ENCODE assay signal across 25 mouse cellular contexts in genomic region chr16:73796528-73797171, GRCm38 (mm10).
DNase-seq lines count a peak whose midpoint lies in the region; ATAC-seq and TF ChIP-seq lines count a peak whose summit lies in the region.
"Had no signal": no experiment of that assay in that cellular context is flagged by ENCODE, and none has a peak within 500 bp of the region (broad histone marks: within the 10 kb centered on the region; RNA-seq: fewer than 3 reads in every experiment).

No protein-coding gene starts in this region.

- no peak overlapping the region for H3K4me3 ChIP-seq in lung, embryonic 15.5 days
- H3K4me3 ChIP-seq in lung, postnatal 0 days (ENCODE audit: low read depth, low read length): no peak overlapping the region
- H3K4me3 ChIP-seq: embryonic facial prominence, embryonic 10.5 days; embryonic facial prominence, embryonic 12.5 days; forebrain, embryonic 10.5 days; forebrain, embryonic 12.5 days had no signal

- no peaks in the 10 kb centered on the region for H3K9me3 ChIP-seq in lung, embryonic 15.5 days
- H3K9me3 ChIP-seq in lung, postnatal 0 days (ENCODE audit: low read length): no peaks in the 10 kb centered on the region
- H3K9me3 ChIP-seq: embryonic facial prominence, embryonic 10.5 days; embryonic facial prominence, embryonic 12.5 days; forebrain, embryonic 10.5 days; forebrain, embryonic 12.5 days; G1E had no signal

- 45% methylated on average over 6 of the region's 6 CpGs for WGBS in lung, embryonic 15.5 days
- WGBS in lung, postnatal 0 days: 56% methylated on average over 6 of the region's 6 CpGs

- H3K27me3 ChIP-seq in lung, embryonic 15.5 days: no peaks in the 10 kb centered on the region
- H3K27me3 ChIP-seq in lung, postnatal 0 days (replicated peaks; ENCODE audit: insufficient read depth, low read length): no peaks in the 10 kb centered on the region
- H3K27me3 ChIP-seq: CH12.LX; embryonic facial prominence, embryonic 12.5 days; forebrain, embryonic 12.5 days; Patski had no signal

- no peak overlapping the region for H3K9ac ChIP-seq in lung, embryonic 15.5 days
- no peak overlapping the region for H3K9ac ChIP-seq in lung, postnatal 0 days (replicated peaks; ENCODE audit: low read depth)
- H3K9ac ChIP-seq: embryonic facial prominence, embryonic 12.5 days; forebrain, embryonic 12.5 days had no signal

- H3K36me3 ChIP-seq in lung, embryonic 15.5 days: no peaks in the 10 kb centered on the region
- H3K36me3 ChIP-seq in lung, postnatal 0 days (ENCODE audit: insufficient read depth, low read length): no peaks in the 10 kb centered on the region
- H3K36me3 ChIP-seq: embryonic facial prominence, embryonic 10.5 days; embryonic facial prominence, embryonic 12.5 days; forebrain, embryonic 10.5 days; forebrain, embryonic 12.5 days; G1E had no signal

- TF ChIP-seq EP300 in lung, postnatal 0 days (IDR thresholded peaks at IDR 0.05): no peak

- no peaks in the 10 kb centered on the region for H3K4me1 ChIP-seq in lung, embryonic 15.5 days
- H3K4me1 ChIP-seq in lung, postnatal 0 days (ENCODE audit: insufficient read depth, low read depth, low read length): no peaks in the 10 kb centered on the region
- H3K4me1 ChIP-seq: embryonic facial prominence, embryonic 10.5 days; embryonic facial prominence, embryonic 12.5 days; forebrain, embryonic 10.5 days; forebrain, embryonic 12.5 days had no signal

- H3K27ac ChIP-seq in lung, embryonic 15.5 days: no peak overlapping the region
- no peak overlapping the region for H3K27ac ChIP-seq in lung, postnatal 0 days (ENCODE audit: low read length)
- H3K27ac ChIP-seq: embryonic facial prominence, embryonic 10.5 days; embryonic facial prominence, embryonic 12.5 days; forebrain, embryonic 10.5 days; forebrain, embryonic 12.5 days had no signal

- no peak for DNase-seq in lung, postnatal 4 days
- DNase-seq in lung, postnatal 0 days (ENCODE audit: low spot score): peak; percentile 68
- DNase-seq in lung, postnatal 10 days: no peak
- DNase-seq in fat pad, adult 2 months (ENCODE audit: extremely low read depth, low read depth, low spot score): peak; percentile 11
- DNase-seq in gonadal fat pad, adult 2 months (ENCODE audit: low read depth): peak; percentile 20
- DNase-seq: adrenal gland, adult 8-10 months; adrenal gland, postnatal 14 days; adrenal gland, postnatal 36 days; cerebellum, adult 11-12 months; cerebellum, adult 2 months; cerebellum, adult 9-10 months; cerebellum, postnatal 10 days; cerebellum, postnatal 25 days had no signal

- peak; percentile 90; the same call in 1 of the 2 replicates for ATAC-seq in lung, embryonic 15.5 days (ENCODE audit: borderline replicate concordance, extremely low read depth, low FRiP score, low TSS enrichment)
- peak; percentile 64 for ATAC-seq in lung, postnatal 0 days
- no peak for ATAC-seq in CD4-positive, CD25-positive, alpha-beta regulatory T cell, adult 4 months
- ATAC-seq: activated CD4-positive, CD25-positive, alpha-beta regulatory T cell, adult 4 months; forebrain, embryonic 14.5 days; forebrain, embryonic 16.5 days; Patski had no signal

- TF ChIP-seq CTCF in lung, postnatal 0 days (IDR thresholded peaks at IDR 0.05): no peak

- no peak overlapping the region for H3K4me2 ChIP-seq in lung, embryonic 15.5 days
- no peak overlapping the region for H3K4me2 ChIP-seq in lung, postnatal 0 days (replicated peaks; ENCODE audit: low read depth, low read length)
- H3K4me2 ChIP-seq: embryonic facial prominence, embryonic 12.5 days; forebrain, embryonic 12.5 days had no signal

Comparison
In these comparisons a context has a peak if more than half of its experiments do, and no peak if none do; other contexts are left out.
1. DNase-seq: peak in lung, postnatal 0 days (single experiment), fat pad, adult 2 months (single experiment) and gonadal fat pad, adult 2 months (single experiment); none in lung, postnatal 4 days (0 of 2) and lung, postnatal 10 days (single experiment).